Mouse (Mus musculus) spleen, postnatal 4 days (tissue): ENCODE results near the gene Syt7.

Experiments used
- DNase-seq, 2 experiments: peaks; one replicate each; pipeline ENCODE4 v3.0.0; 2022; ENCODE audit warnings: low spot score in 2 of 2

Gene Syt7

DNA sequence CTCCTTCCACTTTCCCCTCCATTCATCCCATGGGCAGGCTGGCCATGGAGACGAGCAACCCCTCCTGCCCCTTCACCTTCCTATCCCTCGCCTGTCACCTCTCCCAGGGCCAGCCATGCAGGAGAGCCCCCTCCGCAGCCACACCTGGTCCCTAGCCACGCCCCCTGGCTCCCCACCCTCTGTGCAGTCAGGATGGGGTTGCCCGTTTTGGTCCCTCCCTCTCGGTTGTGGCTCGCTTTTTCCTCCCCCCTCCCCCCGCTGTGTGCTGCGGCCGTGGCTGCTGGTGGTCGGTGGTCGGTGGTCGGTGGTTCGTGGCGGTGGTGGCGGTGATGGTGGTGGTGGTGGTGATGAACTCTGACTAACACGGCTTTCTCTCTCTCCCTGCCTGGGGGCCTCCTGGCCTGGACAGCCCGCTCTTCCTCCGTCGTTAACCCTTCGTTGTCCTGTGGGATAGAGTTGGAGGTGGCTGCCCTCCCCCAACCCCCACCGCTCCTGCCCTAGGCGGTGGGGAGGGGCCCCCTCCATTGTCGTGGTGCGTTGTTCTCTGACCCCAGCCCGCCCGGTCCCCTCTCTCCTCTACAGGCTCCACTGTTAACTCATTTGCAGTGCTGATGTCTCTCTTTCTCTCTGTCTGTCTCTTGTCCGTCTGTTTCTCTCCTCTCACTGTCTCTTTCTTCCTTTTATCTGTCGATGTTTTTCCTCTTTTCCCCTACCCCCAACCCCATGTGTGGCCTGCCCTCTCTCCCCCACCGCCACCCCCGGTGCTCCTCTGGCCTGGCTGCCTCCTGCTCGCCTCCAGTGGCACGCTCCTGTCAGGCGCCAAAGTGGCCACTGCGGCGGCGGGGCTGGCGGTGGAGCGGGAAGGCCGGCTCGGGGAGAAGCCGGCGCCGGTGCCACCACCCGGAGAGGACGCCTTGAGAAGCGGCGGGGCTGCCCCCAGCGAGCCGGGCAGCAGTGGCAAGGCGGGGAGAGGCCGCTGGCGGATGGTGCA, 33.4 kb downstream of the Syt7 start:
- DNase-seq: no peak

DNA sequence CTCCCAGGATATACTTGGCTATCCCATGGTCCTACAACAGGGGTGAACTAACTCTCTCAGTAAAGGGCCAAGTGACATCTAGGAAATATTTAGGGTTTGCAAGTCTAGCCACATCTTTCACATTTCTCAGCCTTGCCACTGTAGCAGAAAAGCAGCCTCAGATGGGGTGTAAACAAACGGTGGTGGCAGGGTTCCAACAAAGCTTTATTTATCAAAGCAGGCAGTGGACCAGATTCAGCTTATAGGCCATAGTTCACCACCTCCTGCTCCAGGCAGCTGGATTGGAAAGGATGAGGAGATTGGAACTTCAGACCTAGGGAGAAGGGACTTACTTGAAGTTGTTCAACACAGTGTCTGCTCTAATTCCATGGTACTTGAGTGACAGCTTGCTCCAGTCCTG, 35.9 kb downstream of the Syt7 start:
- no peak for DNase-seq

DNA sequence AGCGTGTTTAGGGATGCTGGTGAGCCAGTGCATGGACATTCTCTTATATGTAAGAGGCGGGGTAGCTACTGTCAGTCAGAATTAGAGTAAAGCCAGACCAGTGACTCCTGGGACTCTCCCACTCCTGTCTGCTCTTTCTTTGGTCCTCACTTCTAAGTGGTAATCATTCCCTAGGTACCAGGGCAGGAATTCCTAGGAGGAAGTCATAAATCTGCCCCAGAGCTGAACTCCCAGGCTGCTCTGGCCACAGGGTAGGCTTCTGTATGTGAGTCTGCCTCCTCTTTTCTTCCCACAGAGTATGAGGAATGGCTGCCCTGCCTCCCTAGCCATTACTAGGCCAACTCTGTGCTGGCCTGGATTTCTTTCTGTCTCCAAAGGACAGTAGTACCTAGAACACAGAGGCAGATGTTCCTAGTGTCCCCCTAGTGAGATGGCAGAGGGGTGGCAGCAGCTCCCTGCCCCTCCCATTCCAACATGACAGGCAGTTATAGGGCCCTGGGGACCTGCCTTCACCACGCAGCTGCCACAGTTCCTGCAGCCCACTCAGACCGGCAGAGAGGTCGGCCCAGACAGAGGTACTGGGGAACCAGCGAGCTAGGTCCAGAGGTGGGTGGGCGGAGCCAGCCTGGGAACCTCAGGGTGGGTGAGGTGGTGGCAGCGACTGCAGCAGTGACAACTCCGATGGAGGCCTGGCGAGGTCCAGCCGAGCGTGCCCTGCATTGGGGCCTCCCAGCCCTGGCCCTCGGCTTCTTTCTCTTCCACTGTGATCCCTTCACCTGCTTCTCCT, 36.8 kb downstream of the Syt7 start:
- no peak for DNase-seq

DNA sequence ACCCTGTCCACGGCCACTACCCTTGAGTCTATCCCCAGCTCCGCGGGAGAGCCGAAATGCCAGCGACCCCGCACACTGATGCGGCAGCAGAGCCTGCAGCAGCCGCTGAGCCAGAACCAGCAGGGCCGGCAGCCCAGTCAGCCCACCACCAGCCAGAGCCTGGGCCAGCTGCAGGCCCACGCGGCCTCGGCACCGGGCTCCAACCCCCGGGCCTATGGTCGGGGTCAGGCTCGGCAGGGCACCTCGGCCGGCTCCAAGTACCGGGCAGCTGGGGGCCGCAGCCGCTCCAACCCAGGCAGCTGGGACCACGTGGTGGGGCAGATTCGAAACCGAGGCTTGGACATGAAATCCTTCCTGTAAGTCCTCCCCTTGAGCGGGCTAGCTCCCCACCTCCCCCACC, 37.4 kb downstream of the Syt7 start:
- DNase-seq: no peak

DNA sequence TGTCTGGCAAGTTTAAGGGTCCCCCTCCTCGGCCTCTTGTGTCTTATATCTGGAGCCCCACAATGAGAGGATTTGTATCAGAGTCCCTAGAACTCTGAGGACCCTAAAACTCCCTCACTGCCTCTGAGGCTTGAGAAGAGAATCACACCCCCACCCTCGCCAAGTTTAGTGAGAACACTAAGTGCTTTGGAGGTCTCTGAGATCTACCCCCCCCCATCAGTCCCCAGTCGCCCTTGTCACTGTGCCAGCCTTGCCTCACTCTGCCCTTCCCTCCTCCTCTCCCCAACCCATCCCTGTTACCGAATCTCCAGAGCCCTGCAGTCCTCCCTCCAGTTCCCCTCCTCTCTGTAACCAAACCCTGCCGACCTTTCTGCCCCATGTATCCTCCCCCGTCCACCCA, 37.9 kb downstream of the Syt7 start:
- no peak for DNase-seq

DNA sequence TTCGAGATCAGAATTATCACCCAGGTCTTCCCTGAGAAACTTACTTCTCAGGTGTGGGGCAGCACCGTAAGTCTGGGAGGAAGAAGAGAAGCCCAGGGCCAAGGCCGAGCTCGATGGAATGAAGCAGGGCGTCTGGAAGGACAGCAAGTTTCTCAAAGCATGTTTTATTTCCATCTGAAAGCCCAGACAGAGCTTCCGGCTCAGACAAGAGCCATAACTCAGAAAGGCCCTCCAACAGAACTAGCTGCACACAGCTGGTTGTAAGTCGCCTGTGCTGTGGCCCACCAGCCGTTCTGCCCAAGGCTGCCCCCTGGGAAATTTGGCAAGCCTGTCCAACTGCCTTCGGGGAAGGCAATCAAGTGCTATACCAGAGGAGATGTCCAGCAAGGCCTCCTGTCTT, 38.5 kb downstream of the Syt7 start:
- DNase-seq: no peak

DNA sequence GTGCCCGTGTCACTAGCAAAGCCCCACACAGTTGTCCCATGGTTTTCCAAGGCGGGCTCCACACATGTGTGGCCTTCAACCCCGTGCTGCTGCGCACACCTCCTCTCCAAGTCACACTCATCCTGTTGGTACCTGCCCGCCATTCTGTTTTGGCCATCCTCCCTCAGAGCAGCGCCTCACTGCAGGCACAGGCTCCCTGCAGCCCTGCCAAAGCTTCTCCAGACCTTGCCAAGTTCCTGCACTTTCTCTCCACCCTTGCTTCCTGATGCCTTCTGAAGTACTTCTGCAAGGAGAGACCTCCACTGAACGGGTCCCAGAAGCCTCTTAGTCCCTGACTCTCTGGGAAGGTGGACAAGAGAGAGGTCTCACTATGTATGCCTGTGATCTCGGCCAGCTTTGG, 40.5 kb downstream of the Syt7 start:
- no peak for DNase-seq

DNA sequence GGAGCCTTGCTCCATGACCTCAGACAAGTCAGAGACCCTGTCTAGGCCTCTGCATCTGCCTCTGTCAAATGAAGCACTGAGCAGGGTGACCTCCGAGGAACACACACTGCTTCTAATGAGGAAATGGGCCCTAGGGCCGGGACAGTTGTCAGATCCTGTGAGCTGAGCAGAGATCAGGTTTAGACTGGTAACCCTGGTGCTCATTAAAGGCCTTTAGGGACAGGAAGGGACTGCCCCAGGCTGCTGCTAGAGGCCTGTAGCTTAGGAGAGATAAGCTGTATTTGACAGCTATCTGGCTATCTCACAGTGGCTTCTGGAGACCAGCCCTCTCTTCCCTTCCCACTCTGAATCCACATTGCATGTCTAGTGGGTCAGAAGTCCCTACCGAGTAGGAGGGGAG, 42.5 kb downstream of the Syt7 start:
- DNase-seq: no peak

DNA sequence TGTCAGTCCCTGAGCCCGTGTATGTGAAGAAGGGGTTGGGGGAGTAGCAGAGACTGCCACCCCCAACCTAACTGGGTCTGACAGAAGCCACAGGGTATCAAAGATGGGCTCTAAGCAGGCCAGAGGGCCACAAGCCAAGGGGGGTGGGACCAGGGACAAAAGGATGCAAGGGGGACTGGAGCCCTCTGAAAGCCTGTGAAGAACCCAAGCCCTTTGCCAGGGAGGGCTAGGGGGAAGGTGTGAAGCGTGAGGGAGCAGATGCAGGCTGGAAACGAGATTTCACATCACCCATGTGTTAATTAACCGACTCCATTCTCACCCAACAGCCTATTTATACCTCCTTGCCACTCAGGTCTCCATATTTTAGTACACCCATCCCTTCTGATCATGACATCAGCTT, 43.0 kb downstream of the Syt7 start:
- DNase-seq: no peak

DNA sequence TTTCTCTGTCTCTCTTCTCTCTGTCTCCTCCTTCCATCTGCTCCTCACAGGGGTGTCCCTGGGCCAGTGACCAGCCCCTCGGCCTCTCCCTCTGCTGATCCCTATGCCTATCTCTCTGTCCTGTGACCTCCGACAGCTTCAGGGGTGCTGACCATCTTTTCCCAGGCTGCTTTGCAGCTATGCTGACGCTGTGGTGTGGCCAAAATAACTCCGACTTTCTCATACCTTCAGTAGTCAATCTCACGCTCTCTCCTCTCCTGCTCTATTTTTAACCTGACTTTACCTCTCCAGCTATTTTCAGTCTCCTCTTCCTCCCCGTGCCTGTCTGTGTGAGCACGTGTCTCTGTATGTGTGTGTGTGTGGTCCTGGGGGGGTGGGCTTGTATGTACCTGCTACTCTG, 44.3 kb downstream of the Syt7 start:
- no peak for DNase-seq

DNA sequence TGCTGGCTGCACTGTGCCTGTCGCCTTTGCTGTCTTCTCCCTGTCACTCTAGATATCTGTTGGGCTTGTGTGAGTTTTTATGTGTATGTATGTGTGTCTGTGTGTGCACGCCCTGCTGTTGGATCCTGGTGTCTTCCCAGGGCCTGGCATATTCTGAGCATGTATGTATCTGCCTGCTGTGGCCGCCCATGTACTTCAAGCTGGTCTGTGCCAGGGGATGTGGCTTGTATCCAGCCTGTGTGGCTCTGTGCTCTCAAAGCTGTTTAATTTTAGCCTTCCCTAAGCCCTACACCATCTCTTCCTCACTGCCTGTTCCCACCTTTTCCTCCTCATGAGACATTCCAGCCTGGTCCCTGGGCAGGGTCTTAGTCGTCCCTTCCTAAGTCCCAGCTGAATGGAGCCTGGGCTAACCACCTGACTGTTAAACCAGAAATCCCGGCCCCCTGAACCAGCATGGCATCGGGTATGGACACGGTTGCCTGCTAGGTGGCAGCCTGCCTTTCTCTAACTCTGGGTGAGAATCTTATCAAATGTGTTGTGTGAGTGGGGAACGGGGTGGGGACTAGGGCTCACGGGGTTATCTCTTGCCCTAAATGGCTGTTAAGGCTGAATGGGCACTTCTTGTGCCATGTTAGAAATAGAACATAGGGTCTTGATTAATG, 45.1 kb downstream of the Syt7 start:
- no peak for DNase-seq

DNA sequence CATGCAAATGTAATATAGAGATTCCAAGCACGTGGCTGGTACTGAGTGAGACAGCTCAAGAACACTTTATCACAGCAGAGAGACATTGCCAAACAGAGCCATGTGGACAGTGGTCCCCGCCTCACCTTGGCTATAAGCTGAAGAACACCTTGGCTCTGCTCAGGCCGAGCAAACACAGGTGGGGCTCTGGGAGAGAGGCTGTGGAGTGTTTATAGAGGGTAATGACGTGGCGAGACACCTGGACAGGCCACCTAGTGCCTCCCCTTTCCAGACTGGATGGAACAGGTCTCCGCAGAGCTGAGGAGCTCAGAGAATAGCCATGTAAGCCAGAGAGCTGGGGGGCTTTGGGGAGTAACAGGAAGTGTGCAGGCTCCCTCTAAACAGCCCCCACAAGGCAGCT, 46.0 kb downstream of the Syt7 start:
- no peak for DNase-seq

DNA sequence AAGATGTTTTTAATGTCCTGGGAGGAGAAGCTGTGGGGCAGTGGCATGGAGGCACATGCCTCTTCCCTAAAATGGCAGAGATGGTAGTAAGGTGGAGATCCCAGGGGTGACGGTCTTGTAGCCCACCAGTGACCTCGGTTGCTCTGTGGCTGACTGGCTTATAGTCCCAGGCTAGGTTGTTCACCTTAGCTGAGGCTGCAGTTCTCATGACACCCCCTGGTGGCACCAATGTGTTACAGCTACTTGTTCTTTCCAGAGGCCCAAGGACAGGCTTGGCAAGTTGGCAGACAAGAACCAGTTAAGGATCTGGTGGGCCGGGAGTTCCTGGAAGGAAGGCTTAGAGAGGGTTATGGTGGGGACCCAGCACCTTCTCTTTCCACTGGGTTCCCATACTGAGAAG, 47.0 kb downstream of the Syt7 start:
- peak; percentile 51 to 77 for DNase-seq

DNA sequence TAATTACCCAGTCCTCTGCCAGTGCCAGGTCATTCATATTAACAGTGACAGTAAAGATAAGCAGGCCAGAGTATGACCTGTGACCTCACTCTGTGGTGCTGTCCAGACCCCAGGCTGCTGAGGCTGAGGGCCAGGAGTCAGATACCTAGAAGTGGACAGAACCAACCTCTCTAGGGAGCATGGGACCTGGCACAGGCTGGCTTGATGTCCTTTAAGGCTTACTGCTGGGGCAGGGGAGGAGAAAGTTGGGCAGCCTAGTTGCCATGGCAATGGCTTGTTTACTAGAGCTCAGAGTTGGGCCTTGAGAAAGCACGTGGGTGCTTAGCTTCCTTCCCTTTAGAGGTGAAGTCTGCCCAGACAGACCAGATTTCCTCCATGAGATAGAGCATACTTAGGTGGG, 47.8 kb downstream of the Syt7 start:
- DNase-seq: no peak

DNA sequence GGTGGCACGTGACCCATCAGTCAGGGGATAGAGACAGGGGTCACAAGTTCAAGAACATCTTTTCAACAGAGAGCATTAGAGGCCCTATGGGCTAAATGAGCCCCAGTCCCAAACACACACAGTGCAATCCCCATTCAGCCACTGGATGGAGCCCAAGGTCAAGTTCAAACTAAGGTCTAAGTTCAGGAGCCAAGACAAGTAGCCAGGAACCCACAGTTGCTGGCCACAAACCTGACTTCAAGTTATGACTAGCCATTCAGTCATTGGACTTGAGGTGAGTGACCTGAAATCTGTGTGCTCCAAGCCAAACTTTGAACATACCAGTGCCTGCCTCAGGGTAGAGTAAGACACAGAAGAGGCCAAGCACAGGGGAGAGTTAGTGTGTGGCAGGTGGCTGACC, 48.6 kb downstream of the Syt7 start:
- no peak for DNase-seq

DNA sequence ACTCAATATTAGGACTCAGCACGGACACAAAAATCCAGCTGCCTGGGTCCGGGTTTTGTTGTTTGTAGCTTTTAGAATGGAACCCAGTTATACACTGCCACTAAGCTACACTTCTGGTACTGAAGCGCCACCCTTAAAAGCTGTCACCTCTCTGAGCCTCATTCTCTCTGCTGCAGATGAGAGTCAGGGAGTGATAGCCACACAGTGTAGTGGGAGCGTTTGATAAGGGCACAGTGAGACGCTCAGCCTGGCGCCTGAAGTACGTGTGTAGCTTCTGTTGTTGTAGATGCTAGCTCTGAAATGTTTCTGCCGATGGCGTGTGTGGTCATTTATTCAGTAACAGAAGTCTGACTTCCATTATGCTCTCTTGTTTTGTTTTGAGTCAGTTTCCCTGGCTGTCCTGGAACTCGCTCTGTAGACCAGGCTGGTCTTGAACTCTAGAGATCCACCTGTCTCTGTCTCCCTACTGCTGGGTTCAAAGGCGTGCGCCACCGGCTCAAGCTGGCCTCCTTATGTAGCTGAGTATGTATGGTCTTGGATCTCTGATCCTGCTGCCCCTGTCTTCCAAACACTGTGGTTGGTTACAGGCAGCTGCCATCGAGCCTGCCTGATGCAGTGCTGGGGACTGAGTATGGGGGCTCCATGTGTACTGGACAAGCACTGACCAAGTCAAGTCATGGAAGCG, 55.9 kb downstream of the Syt7 start:
- DNase-seq: no peak

DNA sequence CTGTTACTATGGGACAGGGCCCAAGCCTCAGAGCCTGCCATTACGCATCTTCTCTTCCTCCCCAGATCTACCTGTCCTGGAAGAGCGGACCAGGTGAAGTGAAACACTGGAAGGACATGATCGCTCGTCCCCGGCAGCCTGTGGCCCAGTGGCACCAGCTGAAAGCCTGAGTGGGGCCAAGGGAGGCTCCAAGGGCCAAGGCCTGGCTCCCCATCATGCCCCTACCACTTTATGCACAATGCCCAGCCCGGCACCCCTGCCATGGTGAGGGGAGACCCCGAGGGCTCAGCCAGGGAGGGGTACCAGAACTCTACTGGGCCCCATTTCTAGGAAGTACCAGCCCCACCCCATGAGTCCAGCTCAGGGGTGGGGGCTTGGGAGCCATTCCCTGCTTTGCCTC, 59.4 kb downstream of the Syt7 start:
- DNase-seq: no peak

DNA sequence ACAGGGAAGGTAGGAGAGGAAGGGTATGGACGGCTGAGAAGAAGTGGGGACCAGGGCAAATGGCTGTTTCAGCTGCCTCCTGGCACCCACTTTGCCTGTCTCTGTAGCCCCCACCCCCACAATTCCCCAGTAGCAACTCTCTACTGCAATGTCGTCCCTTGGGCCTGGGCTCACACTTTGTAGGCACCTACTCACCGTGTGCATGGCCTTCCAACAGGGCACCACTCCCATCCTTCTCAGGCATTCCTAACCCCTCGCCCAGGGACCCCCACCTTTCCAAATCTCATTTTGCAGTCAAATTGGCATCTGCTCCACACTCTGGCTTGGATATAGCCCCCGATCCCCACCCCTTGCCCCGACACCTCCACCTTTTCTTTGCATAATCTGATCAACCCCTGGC, 60.3 kb downstream of the Syt7 start:
- no peak for DNase-seq

DNA sequence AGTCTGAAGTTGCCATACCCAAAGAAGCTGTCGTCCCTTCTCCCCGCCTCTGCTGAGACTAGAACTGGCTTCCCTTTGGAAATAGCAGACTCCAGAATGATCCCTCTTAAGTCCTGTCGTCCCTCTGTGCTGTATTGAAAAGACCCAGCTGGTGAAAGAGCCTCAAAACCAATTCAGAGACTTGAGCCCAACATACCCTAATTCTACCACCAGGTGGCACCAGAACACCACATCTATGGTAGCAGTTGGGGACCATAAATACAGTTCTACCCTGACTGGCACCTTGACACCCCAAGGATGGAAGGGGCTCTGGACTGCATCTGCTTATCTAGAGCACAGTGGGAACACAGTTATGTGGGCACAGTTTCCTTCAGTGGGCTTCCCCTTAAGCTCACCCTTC, 60.8 kb downstream of the Syt7 start:
- DNase-seq: peak; percentile 66 to 82

DNA sequence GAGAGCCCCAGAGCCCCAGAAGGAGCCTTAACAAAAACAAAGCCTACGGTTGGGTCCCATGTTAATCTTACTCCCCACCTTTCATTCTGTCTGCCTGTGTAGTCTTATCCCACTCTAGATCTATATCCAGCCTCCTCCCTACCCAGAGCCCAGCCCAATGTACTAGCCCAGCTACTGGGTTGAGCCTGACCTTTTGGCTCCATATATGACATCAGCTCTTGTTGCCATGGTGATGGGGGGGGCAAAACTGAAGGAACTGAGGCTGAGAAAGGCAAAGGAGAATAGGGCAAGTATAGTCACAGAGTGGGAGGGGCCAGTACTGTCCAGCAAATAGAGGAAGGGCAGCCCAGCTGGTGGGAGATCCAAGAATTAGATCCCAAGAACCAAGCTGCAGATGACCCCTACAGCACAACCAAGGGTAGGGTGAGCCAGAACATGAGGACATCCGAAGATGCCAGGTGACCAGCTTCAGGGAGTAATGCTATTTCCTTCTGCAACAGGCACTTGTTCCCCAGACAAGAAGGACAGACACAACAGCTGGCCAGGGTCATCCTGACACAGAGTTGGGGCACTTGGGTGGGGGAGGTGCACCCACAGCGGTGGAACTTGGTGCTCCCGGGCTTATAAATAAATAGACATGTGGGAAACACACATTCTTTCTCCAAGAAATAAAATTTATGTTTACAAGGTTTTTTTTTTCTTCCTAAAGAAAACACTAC, 66.0 kb downstream of the Syt7 start:
- no peak for DNase-seq

DNA sequence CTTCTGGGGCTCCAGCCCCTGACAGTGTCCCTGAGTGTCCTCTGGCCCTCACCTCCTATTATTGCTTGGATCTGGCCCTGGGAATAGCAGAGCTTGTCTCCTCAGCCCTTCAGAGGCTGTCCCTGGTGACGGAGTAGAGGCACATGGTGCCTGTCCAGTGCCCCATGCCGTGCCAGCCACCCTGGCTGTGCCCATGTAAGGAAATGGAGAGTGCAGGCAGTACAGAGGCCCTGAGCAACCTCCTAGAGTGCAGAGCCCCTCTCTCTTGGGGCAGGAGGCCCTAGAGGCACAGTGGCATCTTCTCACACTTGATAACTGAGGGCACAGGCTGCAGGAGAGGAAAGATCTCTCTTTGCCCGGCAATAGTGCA, 66.5 kb downstream of the Syt7 start:
- DNase-seq: no peak
